Mouse (Mus musculus): ENCODE measurements around the gene Rflnb.

Rflnb gene

DNA sequence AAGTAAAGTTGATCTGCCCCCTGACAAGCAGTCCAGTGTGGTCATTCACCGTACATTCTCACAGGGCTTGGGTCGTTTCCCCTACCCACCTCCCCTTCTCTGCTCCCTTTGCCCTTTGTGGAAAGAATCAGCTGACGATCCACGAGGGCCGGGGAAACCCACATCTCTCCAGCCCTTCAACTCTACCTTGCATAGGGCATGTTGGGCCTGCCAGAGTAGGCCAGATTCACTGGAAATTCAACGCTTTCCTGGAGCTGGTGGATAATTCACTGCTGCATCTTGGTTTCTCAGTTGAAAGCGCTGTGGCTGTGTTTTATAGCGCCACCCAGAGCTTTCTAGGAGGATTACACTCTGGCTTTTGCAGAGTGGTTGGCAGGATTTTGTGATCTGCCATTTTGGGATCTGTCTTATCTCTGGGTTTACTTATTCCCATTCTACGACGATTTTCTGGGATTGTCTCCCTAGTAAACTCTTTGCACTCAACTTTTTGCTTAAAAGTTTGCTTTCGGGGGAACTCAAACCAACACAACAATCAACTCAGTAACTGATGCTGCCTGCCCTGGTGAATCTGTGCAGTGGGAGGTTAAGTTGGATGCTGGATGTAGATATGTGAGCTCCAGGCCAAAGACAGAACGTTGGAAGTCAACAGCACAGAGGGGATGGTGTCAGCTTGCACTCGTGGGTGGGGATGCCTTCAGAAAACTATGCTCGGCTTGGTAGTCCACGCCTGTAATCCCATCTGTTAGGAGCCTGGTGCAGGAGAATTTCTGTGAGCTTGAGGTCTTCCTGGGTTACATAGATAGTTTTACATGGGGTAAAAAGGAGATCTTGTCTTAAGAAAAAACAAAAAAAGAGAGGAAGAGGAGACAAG, 36.4 kb downstream of the Rflnb start:
- no peak for DNase-seq (ENCODE audit: low spot score in 2 of 2)

DNA sequence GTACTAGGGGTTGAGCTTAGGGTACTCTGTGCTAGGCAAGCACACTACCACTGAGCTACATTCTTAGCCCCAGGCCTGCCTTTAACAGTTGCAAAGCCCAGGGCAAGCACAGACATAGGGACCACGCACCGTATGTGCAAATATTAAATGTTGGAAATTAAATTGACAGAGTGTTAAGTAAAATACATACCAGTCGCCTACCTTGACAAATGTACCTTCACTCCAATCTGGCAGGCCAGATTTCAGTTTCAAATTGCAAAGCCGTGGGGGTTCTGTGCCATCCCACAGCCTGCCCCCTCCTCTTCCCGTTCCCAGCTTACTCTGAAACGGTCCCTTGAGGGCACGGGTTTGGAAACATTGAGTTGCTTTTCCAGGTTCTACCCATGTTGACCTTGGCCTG, 41.6 kb downstream of the Rflnb start:
- DNase-seq (ENCODE audit: low spot score in 2 of 2) = no peak

DNA sequence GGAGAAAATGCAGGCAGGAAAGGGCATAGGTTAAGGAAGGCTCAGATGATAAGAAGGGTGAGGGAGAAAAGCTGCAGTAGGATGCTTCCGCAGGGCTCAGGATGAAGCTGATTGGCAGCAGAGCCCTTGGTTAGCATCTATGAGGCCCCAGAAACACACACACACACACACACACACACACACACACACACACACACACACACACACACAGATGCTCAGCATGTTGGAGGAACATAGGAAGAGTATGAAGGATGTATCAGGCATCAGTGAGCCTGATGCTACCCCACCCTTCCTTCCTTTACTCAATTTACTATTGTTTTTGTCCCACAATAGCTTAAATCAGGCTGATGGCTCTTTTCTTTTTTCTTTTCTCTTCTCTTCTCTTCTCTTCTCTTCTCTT, 43.0 kb downstream of the Rflnb start:
- DNase-seq (ENCODE audit: low spot score in 2 of 2) = no peak

DNA sequence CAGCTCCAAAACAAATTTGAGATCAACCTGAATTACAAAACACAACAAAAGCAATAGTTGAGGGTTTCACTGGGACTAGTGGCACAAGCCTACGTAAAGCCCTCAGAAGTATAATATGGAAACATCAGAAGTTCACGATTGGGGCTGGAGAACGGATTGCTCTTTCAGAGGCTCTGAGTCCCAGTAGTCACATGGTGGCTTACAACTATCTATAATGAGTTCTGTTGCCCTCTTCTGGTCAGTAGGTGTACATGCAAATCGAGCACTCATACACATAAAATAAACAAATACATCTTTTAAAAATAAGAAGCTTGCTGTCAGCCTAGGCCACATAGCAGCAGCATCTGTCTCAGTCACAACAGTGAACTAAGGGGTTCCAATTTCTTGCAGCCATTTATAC, 44.4 kb downstream of the Rflnb start:
- DNase-seq (ENCODE audit: low spot score in 2 of 2) = no peak

DNA sequence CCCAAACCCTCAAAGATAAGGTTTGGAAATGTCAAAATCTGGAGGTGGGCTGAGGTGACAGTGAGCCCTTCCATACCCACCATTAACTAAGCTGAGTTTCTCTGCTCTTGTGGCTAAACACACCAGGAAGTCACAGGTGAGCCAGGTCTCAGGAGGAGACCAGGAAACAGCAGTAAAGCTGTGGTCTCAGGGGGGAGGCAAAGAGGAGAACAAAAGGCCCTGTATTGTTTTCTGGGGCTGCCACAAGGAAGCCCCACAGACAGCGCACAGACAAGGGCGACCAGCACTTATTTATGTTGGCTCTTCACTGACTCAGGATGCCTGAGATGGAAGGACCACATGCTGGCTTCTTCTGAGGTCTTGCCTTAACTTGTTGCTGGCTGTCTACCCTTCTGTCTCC, 47.2 kb downstream of the Rflnb start:
- no peak for DNase-seq (ENCODE audit: low spot score in 2 of 2)

DNA sequence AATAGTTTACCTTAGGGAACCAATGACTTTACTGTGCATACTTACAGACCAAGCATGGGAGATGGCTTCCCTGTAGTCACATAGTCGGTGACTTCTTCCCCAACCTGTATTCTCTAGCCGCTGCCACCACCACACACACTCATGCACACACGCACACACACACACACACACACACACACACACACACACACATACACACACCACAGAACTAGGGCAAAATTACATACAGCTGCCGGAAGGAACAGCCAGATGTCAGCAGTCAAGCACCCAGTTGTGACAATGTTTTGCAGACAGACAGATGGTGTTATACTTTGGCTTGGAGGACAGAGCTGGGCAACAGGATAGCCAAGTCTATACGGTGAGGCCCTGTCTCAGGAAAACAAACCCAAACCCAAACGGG, 49.5 kb downstream of the Rflnb start:
- no peak for DNase-seq (ENCODE audit: low spot score in 2 of 2)

DNA sequence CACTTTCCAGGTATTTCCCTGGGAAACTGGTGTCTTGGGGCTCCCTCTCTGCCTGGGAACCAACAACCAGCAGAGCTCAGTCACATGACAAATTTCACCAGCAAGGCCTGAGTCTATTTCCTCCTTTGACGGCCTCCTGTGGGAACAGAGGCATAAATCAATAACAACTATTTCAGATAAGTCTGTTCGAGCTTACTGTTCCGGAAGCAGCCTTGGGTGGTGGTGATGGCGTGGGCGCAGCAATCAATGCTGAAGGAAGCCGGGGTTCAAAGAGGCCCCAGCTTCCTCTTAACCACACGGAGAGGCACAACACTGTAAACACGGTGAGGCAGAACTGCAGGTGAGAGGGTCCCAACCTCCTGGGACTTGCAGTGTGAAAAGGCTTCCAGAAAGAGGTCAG, 50.8 kb downstream of the Rflnb start:
- DNase-seq (ENCODE audit: low spot score in 2 of 2) = no peak

DNA sequence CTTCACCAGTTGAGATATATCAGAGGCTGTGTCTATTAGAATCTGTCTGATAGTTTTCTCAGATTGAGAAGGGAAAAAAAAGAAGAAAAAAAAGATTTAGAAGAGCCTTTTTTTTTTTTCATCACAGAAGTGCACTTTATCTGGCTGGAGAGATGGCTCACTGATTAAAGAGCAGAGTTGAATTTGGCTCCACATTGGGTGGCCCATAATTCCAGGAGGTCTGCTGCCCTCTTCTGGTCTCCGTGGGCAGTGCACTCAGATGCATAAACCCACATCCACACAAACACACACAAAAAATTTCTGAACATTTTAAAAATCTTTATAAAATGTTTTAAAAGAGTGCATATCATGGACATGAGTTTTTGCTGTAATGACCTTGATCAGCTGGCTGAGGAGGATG, 53.6 kb downstream of the Rflnb start:
- DNase-seq (ENCODE audit: low spot score in 2 of 2) = no peak

DNA sequence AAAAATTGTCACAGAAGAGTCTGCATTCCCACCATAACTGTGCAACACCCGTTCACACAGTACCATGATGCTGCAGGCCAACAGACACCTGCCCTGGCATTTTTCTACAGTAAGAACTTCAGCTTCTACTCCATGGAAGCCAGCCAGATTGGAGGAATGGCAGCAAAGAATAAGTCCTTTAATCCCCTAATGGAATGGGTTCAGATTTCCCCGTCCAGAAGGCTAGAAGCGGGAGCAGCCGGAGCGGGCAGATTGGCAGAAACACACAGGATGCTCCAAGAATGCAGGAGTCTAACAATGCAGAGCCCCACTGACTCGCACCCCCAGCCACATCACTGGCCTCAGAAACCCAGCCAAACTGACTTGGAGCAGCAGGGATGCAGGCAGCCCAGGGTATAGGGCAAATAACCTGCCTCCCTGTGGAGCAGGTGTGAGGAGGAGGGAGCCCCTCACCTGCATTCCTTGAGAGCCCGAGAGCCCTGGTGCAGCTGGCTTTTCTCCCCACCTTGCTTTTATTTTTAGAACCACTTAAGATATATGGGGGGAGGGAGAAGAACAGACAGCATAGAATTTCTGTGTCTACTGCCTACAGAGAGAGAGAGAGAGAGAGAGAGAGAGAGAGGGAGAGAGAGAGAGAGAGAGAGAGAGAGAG, 54.5 kb downstream of the Rflnb start:
- DNase-seq (ENCODE audit: low spot score in 2 of 2) = no peak

DNA sequence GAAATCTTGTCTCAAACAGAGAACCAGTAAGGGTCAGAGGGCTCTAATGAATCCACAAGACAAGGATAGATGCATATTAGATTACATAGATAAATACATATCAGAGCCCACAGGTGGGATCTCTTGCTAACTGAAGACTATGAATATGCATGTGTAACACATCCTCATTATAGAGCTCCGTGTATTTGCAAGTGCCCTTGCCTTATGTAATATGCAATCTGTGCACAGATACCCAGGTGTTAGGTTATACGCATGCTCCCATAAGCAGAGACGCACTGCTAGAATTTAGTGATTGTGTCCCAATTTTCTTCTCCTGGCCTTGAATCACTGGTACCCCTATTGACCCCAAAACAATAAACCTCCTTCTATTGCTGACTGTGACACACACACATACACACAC, 55.4 kb downstream of the Rflnb start:
- DNase-seq (ENCODE audit: low spot score in 2 of 2) = no peak

DNA sequence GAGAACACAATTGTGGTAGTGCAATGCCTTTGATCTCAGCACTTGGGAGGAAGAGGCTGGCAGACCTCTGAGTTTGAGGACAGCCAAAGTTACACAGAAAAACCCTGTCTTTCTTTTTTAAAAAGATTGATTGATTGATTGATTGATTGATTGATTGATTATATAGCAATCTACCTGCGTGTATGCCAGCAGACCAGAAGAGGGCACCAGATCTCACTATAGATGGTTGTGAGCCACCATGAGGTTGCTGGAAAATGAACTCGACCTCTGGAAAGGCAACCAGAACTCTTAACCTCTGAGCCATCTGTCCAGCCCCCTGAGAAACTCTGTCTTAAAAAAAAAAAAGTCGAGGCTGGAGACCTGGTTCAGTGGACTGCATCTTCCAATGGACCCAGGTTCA, 57.0 kb downstream of the Rflnb start:
- no peak for DNase-seq (ENCODE audit: low spot score in 2 of 2)
